ENCODE assay signal across 8 mouse cellular contexts in genomic region chr1:183657043-183657442, GRCm38 (mm10).
DNase-seq lines count a peak whose midpoint lies in the region; ATAC-seq lines count a peak whose summit lies in the region.
"Had no signal": no experiment of that assay in that cellular context is flagged by ENCODE, and none has a peak within 500 bp of the region (broad histone marks: within the 10 kb centered on the region; RNA-seq: fewer than 3 reads in every experiment).

No protein-coding gene starts in this region.

- no peak overlapping the region for H3K4me3 ChIP-seq in midbrain, embryonic 11.5 days (ENCODE audit: low read depth, low read length)
- no peak overlapping the region for H3K4me3 ChIP-seq in midbrain, embryonic 13.5 days (replicated peaks)
- H3K4me3 ChIP-seq in limb, embryonic 11.5 days (ENCODE audit: low read depth, low read length), result no peak overlapping the region
- H3K4me3 ChIP-seq: heart, embryonic 15.5 days had no signal

- H3K4me1 ChIP-seq in midbrain, embryonic 11.5 days (ENCODE audit: control insufficient read depth, insufficient read depth, low read length), result no peaks in the 10 kb centered on the region
- no peaks in the 10 kb centered on the region for H3K4me1 ChIP-seq in midbrain, embryonic 13.5 days (replicated peaks)
- H3K4me1 ChIP-seq in limb, embryonic 11.5 days (ENCODE audit: control insufficient read depth, insufficient read depth, low read length), result no peaks in the 10 kb centered on the region
- H3K4me1 ChIP-seq: heart, embryonic 15.5 days had no signal

- intact Hi-C loops in gastrocnemius, postnatal 14 days (cut with DNase I; ENCODE audit: low total_unique reads), result no loop called here

- ATAC-seq in midbrain, embryonic 11.5 days (ENCODE audit: low FRiP score), result no peak
- no peak for ATAC-seq in midbrain, embryonic 13.5 days
- no peak for ATAC-seq in limb, embryonic 11.5 days (ENCODE audit: insufficient number of reproducible peaks, low FRiP score, low TSS enrichment, low read depth)

- H3K4me2 ChIP-seq in midbrain, embryonic 11.5 days, result no peak overlapping the region
- no peak overlapping the region for H3K4me2 ChIP-seq in midbrain, embryonic 13.5 days (replicated peaks)
- no peak overlapping the region for H3K4me2 ChIP-seq in limb, embryonic 11.5 days (ENCODE audit: low read depth, severe bottlenecking)
- H3K4me2 ChIP-seq: heart, embryonic 15.5 days had no signal

- no peak overlapping the region for H3K9ac ChIP-seq in midbrain, embryonic 11.5 days (ENCODE audit: low read length)
- H3K9ac ChIP-seq in midbrain, embryonic 13.5 days (replicated peaks), result no peak overlapping the region
- H3K9ac ChIP-seq in limb, embryonic 11.5 days (ENCODE audit: low read length), result no peak overlapping the region
- H3K9ac ChIP-seq: heart, embryonic 15.5 days had no signal

- peak; percentile 89 for DNase-seq in midbrain, embryonic 11.5 days (ENCODE audit: low spot score, missing footprints)
- DNase-seq in R1 (ENCODE audit: low read depth, low spot score), result peak; percentile 57
- DNase-seq in c-Kit-positive CD71-positive TER-119-positive erythroid progenitor cells, embryonic 14.5 days (ENCODE audit: low spot score), result peak; percentile 15
- DNase-seq in gastrocnemius, postnatal 14 days, result peak; percentile 54
- peak; percentile 78 for DNase-seq in limb, embryonic 11.5 days (ENCODE audit: low spot score)
- DNase-seq in skeletal muscle tissue, adult 2 months (ENCODE audit: low read depth, low spot score), result peak; percentile 61

- WGBS in midbrain, embryonic 11.5 days, result 51% methylated on average over 5 of the region's 5 CpGs
- 45% methylated on average over 5 of the region's 5 CpGs for WGBS in midbrain, embryonic 13.5 days
- 59% methylated on average over 5 of the region's 5 CpGs for WGBS in limb, embryonic 11.5 days

- H3K27ac ChIP-seq in midbrain, embryonic 11.5 days (ENCODE audit: low read depth, low read length), result no peak overlapping the region
- H3K27ac ChIP-seq in midbrain, embryonic 13.5 days, result no peak overlapping the region
- H3K27ac ChIP-seq in limb, embryonic 11.5 days (replicated peaks; ENCODE audit: low read depth, low read length), result no peak overlapping the region
- H3K27ac ChIP-seq: heart, embryonic 15.5 days had no signal

- H3K27me3 ChIP-seq in midbrain, embryonic 11.5 days (ENCODE audit: control insufficient read depth, insufficient read depth, low read length), result no peaks in the 10 kb centered on the region
- no peaks in the 10 kb centered on the region for H3K27me3 ChIP-seq in midbrain, embryonic 13.5 days
- no peaks in the 10 kb centered on the region for H3K27me3 ChIP-seq in limb, embryonic 11.5 days (ENCODE audit: control insufficient read depth, insufficient read depth, low read length)
- H3K27me3 ChIP-seq: heart, embryonic 15.5 days had no signal

- H3K9me3 ChIP-seq in midbrain, embryonic 11.5 days (ENCODE audit: control insufficient read depth, low read length), result no peaks in the 10 kb centered on the region
- no peaks in the 10 kb centered on the region for H3K9me3 ChIP-seq in midbrain, embryonic 13.5 days
- H3K9me3 ChIP-seq in limb, embryonic 11.5 days (ENCODE audit: control insufficient read depth, low read length), result no peaks in the 10 kb centered on the region
- H3K9me3 ChIP-seq: heart, embryonic 15.5 days had no signal

- no peaks in the 10 kb centered on the region for H3K36me3 ChIP-seq in midbrain, embryonic 11.5 days (ENCODE audit: control insufficient read depth, insufficient read depth, low read length)
- H3K36me3 ChIP-seq in midbrain, embryonic 13.5 days, result no peaks in the 10 kb centered on the region
- H3K36me3 ChIP-seq in limb, embryonic 11.5 days (ENCODE audit: control insufficient read depth, insufficient read depth, low read length), result no peaks in the 10 kb centered on the region
- H3K36me3 ChIP-seq: heart, embryonic 15.5 days had no signal

Comparison
In these comparisons a context has a peak if more than half of its experiments do, and no peak if none do; other contexts are left out.
1. DNase-seq: peak in every context shown above with its lines; median percentile 89 in midbrain, embryonic 11.5 days; 78 in limb, embryonic 11.5 days; 61 in skeletal muscle tissue, adult 2 months; 57 in R1; 54 in gastrocnemius, postnatal 14 days; 15 in c-Kit-positive CD71-positive TER-119-positive erythroid progenitor cells, embryonic 14.5 days.